Mouse (Mus musculus) midbrain, embryonic 10.5 days (tissue): ENCODE measurements at regions not wholly inside any gene's neighbourhood (a gene's known extent, or its start where the extent isn't known, plus 50 kb on each side); places are given as distances from the start of the nearest gene placed in this dataset.

Experiments
- DNase-seq: peaks from one replicate; pipeline ENCODE4 v3.0.0-alpha.2; 2017; ENCODE audit warnings: low spot score
- H3K27ac ChIP-seq: fragments of 300-500 bp; sonication (generic); replicated peaks from 2 replicates; pipeline ENCODE4 v1.5.1; 2016; ENCODE audit warnings: mild to moderate bottlenecking
- H3K27me3 ChIP-seq: fragments of 300-500 bp; sonication (generic); 2 replicates; pipeline ENCODE4 v1.6.1; 2016; ENCODE audit warnings: low read depth, mild to moderate bottlenecking; ENCODE audit not compliant: poor library complexity, severe bottlenecking
- H3K36me3 ChIP-seq: fragments of 300-500 bp; sonication (generic); 2 replicates; pipeline ENCODE4 v1.6.1; 2016; ENCODE audit warnings: mild to moderate bottlenecking, moderate library complexity
- H3K4me1 ChIP-seq: fragments of 300-500 bp; sonication (generic); 2 replicates; pipeline ENCODE4 v1.6.1; 2016
- H3K4me3 ChIP-seq: fragments of 300-500 bp; sonication (generic); 2 replicates; pipeline ENCODE4 v1.5.1; 2016; ENCODE audit warnings: mild to moderate bottlenecking, moderate library complexity
- H3K9me3 ChIP-seq: fragments of 300-500 bp; sonication (generic); replicated peaks from 2 replicates; pipeline ENCODE4 v1.6.1; 2016; ENCODE audit warnings: mild to moderate bottlenecking
- WGBS: fragments of 180-500 bp; shearing (Covaris S2); methylation state at CpG from one replicate; pipeline ENCODE4 v1.1.7; 2016; 5-methylcytosine and 5-hydroxymethylcytosine counted together

- DNase-seq, result no peak
- Histone ChIP-seq H3K9me3 (no peaks in the 10 kb centered on the region), H3K27ac (no peak overlapping the region; the same call in 1 of the 2 replicates), H3K4me3 (no peak overlapping the region), H3K36me3 (no peaks in the 10 kb centered on the region), H3K4me1 (peaks cover 32% of the 10 kb centered on the region), H3K27me3 (no peaks in the 10 kb centered on the region)
- WGBS, result 83% methylated on average over 2 of the region's 2 CpGs
Observed at GRCm38 (mm10) chr9:120658576-120658975, 87.3 kb downstream of the Rpl14 start.

DNA sequence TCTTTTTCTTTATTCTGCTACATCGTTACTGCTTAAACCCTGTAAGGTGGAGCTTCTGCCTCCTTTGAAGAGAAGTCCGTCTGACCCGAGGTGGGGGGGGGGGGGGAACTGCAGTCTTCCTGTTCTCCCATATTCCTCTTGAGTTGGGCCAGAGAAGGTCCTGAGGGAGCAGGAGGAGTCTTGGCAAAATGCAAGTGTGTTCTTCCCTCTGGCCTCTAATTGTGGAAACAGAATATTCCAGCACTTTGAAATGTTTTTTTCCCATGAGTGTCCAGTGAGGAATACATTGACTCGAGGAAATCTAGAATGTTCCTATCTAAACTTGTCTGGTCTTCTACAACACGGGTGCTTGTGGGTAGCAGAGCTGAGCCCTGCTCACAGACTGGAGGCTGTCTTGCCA, 90.0 kb downstream of the Rpl14 start:
- Histone ChIP-seq H3K4me1 (peaks cover 20% of the 10 kb centered on the region), H3K36me3 (no peaks in the 10 kb centered on the region), H3K9me3 (no peaks in the 10 kb centered on the region), H3K4me3 (no peak overlapping the region), H3K27ac (no peak overlapping the region), H3K27me3 (no peaks in the 10 kb centered on the region)
- WGBS, result 80% methylated on average over 5 of the region's 5 CpGs
- no peak for DNase-seq

- Histone ChIP-seq H3K9me3 (no peaks in the 10 kb centered on the region), H3K4me1 (peaks cover 20% of the 10 kb centered on the region), H3K27me3 (no peaks in the 10 kb centered on the region), H3K27ac (no peak overlapping the region), H3K36me3 (no peaks in the 10 kb centered on the region), H3K4me3 (no peak overlapping the region)
- DNase-seq, result no peak
- WGBS, result 91% methylated on average over 7 of the region's 7 CpGs
Observed at GRCm38 (mm10) chr9:120661641-120662227, 90.5 kb downstream of the Rpl14 start.

- no peak for DNase-seq
- Histone ChIP-seq H3K4me3 (no peak overlapping the region), H3K4me1 (0 out of 2 replicates have a peak, but pooled peaks cover 10% of the 10 kb centered on the region), H3K27me3 (no peaks in the 10 kb centered on the region), H3K36me3 (no peaks in the 10 kb centered on the region), H3K9me3 (no peaks in the 10 kb centered on the region), H3K27ac (no peak overlapping the region)
- 62% methylated on average over 6 of the region's 6 CpGs for WGBS
Observed at GRCm38 (mm10) chr9:120663181-120663580, 91.9 kb downstream of the Rpl14 start.

DNA sequence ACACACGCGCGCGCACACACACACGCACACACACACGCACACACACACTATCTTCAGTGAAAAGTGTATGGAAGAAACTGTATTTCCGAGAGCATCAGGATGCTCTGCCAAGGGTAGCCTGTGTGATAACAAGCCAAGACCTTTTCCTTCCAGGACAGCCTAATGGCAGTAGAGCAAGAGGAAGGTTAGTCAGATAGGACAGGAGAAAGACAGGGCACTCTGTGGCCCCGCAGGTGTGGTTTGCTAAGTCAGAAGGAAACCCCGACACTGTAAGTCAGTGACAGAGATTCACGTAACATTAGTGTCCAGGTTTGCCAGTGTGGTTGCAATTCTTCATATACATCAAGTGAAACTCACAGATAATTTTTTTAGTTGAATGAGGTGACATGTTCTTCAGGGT, 92.8 kb downstream of the Rpl14 start:
- Histone ChIP-seq H3K4me1 (0 out of 2 replicates have a peak, but pooled peaks cover 10% of the 10 kb centered on the region), H3K27ac (no peak overlapping the region), H3K4me3 (no peak overlapping the region), H3K9me3 (no peaks in the 10 kb centered on the region), H3K27me3 (no peaks in the 10 kb centered on the region), H3K36me3 (no peaks in the 10 kb centered on the region)
- no peak for DNase-seq
- WGBS, result 92% methylated on average over 10 of the region's 10 CpGs

DNA sequence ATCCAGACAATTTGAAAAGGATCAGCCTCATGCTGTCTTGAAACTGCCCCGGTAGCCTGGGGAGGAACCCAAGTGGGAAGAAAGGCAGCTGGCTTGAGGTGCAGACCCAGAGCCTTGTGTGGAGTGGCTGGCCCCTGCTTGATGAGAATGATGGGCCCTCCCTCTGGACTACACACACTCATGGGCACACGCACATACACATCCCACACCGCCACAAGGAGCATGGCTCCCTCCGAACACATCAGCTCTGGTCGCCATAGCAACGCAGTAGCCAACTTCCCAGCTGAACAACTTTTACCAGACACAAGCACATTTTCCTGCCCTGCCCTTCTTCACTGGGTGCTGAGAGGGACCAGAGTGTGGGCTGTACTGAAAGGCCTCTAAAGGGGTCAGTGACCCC, 101.2 kb downstream of the Rpl14 start:
- peak; percentile 60 for DNase-seq
- peak overlapping the region; percentile 76 for H3K27ac ChIP-seq
- no peaks in the 10 kb centered on the region for H3K9me3 ChIP-seq
- H3K4me1 ChIP-seq, result peaks cover 53% of the 10 kb centered on the region
- WGBS, result 11% methylated on average over 6 of the region's 6 CpGs
- H3K36me3 ChIP-seq, result no peaks in the 10 kb centered on the region
- H3K4me3 ChIP-seq, result peak overlapping the region; percentile 24; the same call in 1 of the 2 replicates
- H3K27me3 ChIP-seq, result peaks cover 34% of the 10 kb centered on the region

DNA sequence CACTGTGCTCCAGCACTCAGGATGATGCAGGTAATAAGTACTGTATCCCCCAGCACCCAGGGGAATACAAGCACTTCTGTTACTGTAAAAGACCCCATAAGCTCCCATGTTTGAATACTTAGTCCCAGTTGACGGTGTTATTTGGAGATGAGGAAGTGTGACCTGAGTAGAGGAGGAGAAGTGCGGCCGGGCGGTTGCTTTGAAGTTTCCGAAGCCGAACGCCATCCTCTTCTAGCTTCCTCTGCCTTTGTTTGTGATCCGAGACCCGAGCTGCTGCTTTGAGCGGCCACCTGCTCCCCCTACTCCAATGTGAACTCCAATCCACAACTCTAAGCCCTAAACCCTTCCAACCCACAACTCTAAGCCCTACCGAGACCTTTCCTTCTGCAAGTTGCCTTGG, 103.6 kb downstream of the Rpl14 start:
- Histone ChIP-seq H3K4me3 (peak overlapping the region; percentile 51), H3K27ac (peak overlapping the region; percentile 77), H3K27me3 (peaks cover 34% of the 10 kb centered on the region), H3K36me3 (no peaks in the 10 kb centered on the region), H3K4me1 (peaks cover 62% of the 10 kb centered on the region), H3K9me3 (no peaks in the 10 kb centered on the region)
- DNase-seq, result peak; percentile 50
- whole genome bisulfite sequencing, result under 1% methylated on average over 11 of the region's 11 CpGs

DNA sequence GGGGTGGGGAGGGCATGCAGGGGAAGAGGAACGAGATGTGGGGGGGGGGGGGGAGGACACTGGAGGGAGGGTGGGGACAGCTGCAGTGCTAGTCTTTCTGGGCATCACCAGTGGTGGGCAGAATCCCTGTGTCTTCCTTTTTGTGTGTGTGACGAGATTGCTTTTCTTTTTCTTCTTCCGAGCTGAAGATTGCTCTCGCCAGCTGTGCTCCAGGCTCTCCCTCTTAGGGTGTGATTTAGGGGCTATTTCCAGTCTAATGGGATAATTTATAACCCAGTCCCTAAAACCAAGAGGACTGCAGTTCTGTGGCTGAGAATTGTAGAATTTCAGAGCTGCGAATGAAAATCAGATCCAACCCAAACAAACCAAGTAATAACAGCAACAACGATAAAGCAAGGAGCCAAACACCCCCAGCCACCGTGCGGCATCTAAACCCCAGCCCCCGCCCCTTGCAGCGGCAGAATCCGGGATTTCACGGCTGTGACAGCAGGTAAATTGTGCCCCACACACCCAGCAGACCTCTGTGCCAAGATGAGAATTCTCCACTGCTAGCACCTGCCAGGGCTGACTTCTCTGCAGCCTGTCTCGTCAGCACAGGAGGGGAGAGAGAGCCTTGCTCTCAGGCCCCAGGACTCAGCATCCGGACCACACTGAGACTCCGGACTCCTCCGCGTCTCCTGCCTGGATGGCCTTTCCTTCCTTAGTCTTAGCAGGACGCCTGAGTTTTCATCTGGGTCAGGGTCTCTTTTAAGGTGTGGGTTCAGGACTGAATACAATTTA, 104.3 kb downstream of the Rpl14 start:
- Histone ChIP-seq H3K36me3 (no peaks in the 10 kb centered on the region), H3K27me3 (peaks cover 34% of the 10 kb centered on the region), H3K4me1 (peaks cover 67% of the 10 kb centered on the region), H3K9me3 (no peaks in the 10 kb centered on the region), H3K4me3 (peak overlapping the region; percentile 51), H3K27ac (peak overlapping the region; percentile 77)
- peak; percentile 55 for DNase-seq
- WGBS, result 2% methylated on average over 18 of the region's 18 CpGs

DNA sequence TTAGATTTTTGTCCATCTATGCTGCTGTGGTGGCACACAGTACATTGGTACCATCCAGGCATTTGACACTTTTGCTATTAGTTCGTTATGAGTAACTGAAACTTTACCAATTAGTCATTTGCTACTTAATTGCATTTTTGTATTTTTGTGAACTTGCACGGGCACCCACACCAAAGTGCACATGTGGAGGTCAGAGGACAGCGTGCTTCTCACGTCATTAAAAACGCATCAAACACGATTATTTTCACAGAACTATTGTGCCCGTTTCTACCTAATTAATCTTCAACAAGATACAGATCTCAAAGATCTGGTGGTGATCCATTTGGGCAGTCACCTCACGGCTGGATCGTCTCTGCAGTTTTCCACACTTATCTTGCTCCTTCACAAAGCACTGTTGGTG, 105.1 kb downstream of the Rpl14 start:
- H3K36me3 ChIP-seq, result no peaks in the 10 kb centered on the region
- whole genome bisulfite sequencing, result 31% methylated on average over 9 of the region's 9 CpGs
- H3K27me3 ChIP-seq, result peaks cover 34% of the 10 kb centered on the region
- H3K9me3 ChIP-seq, result no peaks in the 10 kb centered on the region
- peak overlapping the region; percentile 77; the same call in 1 of the 2 replicates for H3K27ac ChIP-seq
- H3K4me1 ChIP-seq, result peaks cover 70% of the 10 kb centered on the region
- H3K4me3 ChIP-seq, result peak overlapping the region; percentile 51
- no peak for DNase-seq

DNA sequence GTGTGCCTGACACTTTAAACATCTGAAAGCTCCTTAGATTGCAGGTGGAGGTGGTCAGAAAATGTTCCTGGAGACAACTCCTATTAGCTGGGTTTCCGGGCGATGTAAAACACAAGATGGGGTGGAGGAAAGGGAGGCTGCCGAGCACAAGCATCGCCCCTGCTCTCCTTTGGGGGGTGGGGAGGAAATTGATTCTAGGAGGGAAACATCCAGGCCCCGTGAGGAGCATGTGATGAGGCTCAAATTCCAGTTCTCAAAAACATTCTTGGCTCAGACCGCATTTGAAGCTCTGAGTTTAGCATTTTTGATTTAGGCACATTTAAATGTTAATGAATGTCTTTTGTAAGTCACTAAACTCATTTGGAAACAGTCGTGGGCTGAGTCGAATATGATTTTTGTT, 105.5 kb downstream of the Rpl14 start:
- peaks cover 34% of the 10 kb centered on the region for H3K27me3 ChIP-seq
- H3K36me3 ChIP-seq, result no peaks in the 10 kb centered on the region
- H3K27ac ChIP-seq, result 0 out of 2 replicates have a peak overlapping the region, but pooled peaks have one; percentile 17
- H3K4me1 ChIP-seq, result peaks cover 74% of the 10 kb centered on the region
- no peak overlapping the region for H3K4me3 ChIP-seq
- H3K9me3 ChIP-seq, result no peaks in the 10 kb centered on the region
- no peak for DNase-seq
- WGBS, result 29% methylated on average over 8 of the region's 8 CpGs

DNA sequence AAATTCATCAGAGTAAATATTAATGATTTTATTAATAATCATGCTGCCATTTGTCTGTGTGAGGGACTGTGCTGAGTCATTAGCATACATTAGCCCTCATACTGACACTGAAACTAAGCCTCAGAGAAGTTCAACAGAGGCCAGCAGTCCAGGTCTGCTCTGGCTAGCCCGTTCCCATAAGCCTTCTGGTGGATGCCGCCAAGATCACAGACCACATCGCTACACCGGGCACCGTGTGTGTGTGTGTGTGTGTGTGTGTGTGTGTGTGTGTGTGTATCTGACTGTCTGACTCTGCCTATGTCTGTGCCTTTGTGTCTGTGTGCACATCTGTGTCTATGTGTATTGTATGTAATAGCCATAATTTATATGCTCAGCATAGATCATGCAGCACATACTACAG, 106.0 kb downstream of the Rpl14 start:
- Histone ChIP-seq H3K36me3 (no peaks in the 10 kb centered on the region), H3K9me3 (no peaks in the 10 kb centered on the region), H3K27ac (0 out of 2 replicates have a peak overlapping the region, but pooled peaks have one; percentile 2), H3K27me3 (peaks cover 34% of the 10 kb centered on the region), H3K4me1 (peaks cover 70% of the 10 kb centered on the region), H3K4me3 (no peak overlapping the region)
- no peak for DNase-seq
- WGBS, result 86% methylated on average over 5 of the region's 5 CpGs

- Histone ChIP-seq H3K4me1 (peaks cover 49% of the 10 kb centered on the region), H3K36me3 (no peaks in the 10 kb centered on the region), H3K9me3 (no peaks in the 10 kb centered on the region), H3K27me3 (peaks cover 13% of the 10 kb centered on the region; the same call in 1 of the 2 replicates), H3K4me3 (no peak overlapping the region), H3K27ac (peak overlapping the region; percentile 53)
- DNase-seq, result no peak
- 49% methylated on average over 11 of the region's 11 CpGs for WGBS
Observed at GRCm38 (mm10) chr9:120679822-120680426, 108.7 kb downstream of the Rpl14 start.

- Histone ChIP-seq H3K4me1 (peaks cover 47% of the 10 kb centered on the region), H3K27ac (no peak overlapping the region), H3K36me3 (no peaks in the 10 kb centered on the region), H3K9me3 (no peaks in the 10 kb centered on the region), H3K27me3 (peaks cover 4% of the 10 kb centered on the region; the same call in 1 of the 2 replicates), H3K4me3 (no peak overlapping the region)
- WGBS, result 46% methylated on average over 7 of the region's 7 CpGs
- no peak for DNase-seq
Observed at GRCm38 (mm10) chr9:120681404-120681803, 110.2 kb downstream of the Rpl14 start.
